Mouse (Mus musculus) fibroblast of lung, adult 2 months (primary cell): ENCODE measurements around the gene Zc3h12c.
A peak's percentile ranks its signal among the peaks of the same experiment; 100 is the strongest.

Source experiments
- DNase-seq: peaks from one replicate; pipeline ENCODE4 v3.0.0-alpha.2; 2011; ENCODE audit warnings: low read depth

The Zc3h12c gene

GRCm38 (mm10) chr9:52167863-52168685, at the start of gene Zc3h12c:
Gene Zc3h12c, minus strand, starts transcription at chr9:52168572.
- peak; percentile 12 for DNase-seq

- no peak for DNase-seq
Measured at GRCm38 (mm10) chr9:52217636-52218035, 49.3 kb upstream of the Zc3h12c start.

GRCm38 (mm10) chr9:52215291-52215690, 46.9 kb upstream of the Zc3h12c start:
- no peak for DNase-seq

GRCm38 (mm10) chr9:52212416-52212815, 44.0 kb upstream of the Zc3h12c start:
- no peak for DNase-seq

GRCm38 (mm10) chr9:52208510-52209030, 40.2 kb upstream of the Zc3h12c start:
- no peak for DNase-seq

GRCm38 (mm10) chr9:52203189-52203588, 34.8 kb upstream of the Zc3h12c start:
- no peak for DNase-seq

- no peak for DNase-seq
Measured at GRCm38 (mm10) chr9:52200271-52200670, 31.9 kb upstream of the Zc3h12c start.

- no peak for DNase-seq
Measured at GRCm38 (mm10) chr9:52195853-52196252, 27.5 kb upstream of the Zc3h12c start.

- DNase-seq: no peak
Measured at GRCm38 (mm10) chr9:52193851-52194250, 25.5 kb upstream of the Zc3h12c start.

GRCm38 (mm10) chr9:52190907-52191306, 22.5 kb upstream of the Zc3h12c start:
- no peak for DNase-seq

GRCm38 (mm10) chr9:52188106-52188505, 19.7 kb upstream of the Zc3h12c start:
- DNase-seq: no peak

- DNase-seq: no peak
Measured at GRCm38 (mm10) chr9:52186296-52186941, 18.0 kb upstream of the Zc3h12c start.

GRCm38 (mm10) chr9:52181419-52181818, 13.0 kb upstream of the Zc3h12c start:
- DNase-seq: no peak

GRCm38 (mm10) chr9:52180851-52181250, 12.5 kb upstream of the Zc3h12c start:
- no peak for DNase-seq

- no peak for DNase-seq
Measured at GRCm38 (mm10) chr9:52175257-52175859, 7.0 kb upstream of the Zc3h12c start.

- no peak for DNase-seq
Measured at GRCm38 (mm10) chr9:52174671-52175111, 6.3 kb upstream of the Zc3h12c start.

GRCm38 (mm10) chr9:52173937-52174336, 5.6 kb upstream of the Zc3h12c start:
- no peak for DNase-seq

- no peak for DNase-seq
Measured at GRCm38 (mm10) chr9:52172550-52172949, 4.2 kb upstream of the Zc3h12c start.

GRCm38 (mm10) chr9:52170671-52171070, 2.3 kb upstream of the Zc3h12c start:
- DNase-seq: no peak

GRCm38 (mm10) chr9:52170131-52170530, 1.8 kb upstream of the Zc3h12c start:
- DNase-seq: no peak

- DNase-seq: peak; percentile 48
Measured at GRCm38 (mm10) chr9:52168686-52169270, 406 bp upstream of the Zc3h12c start.

- DNase-seq: peak; percentile 16
Measured at GRCm38 (mm10) chr9:52167506-52167862, 888 bp downstream of the Zc3h12c start.
